Mouse (Mus musculus) layer of hippocampus, postnatal 10 days (tissue): ENCODE measurements around the gene 4930578G10Rik. TPM values are rescaled to one million over a fixed set of nuclear protein-coding genes. Genes with fewer than 3 reads are reported as not detected.
"Not testable (repeated sequence)": the region's sequence is repeated elsewhere in the genome, so short reads cannot be mapped to it uniquely, and the experiment has no call there.

Experiments
- DNase-seq, 2 experiments: peaks; one replicate each; pipeline ENCODE4 v3.0.0; 2021; ENCODE audit warnings: low spot score in 2 of 2
- long read RNA-seq: library from polyadenylated mRNA; stranded (forward); transcript quantifications from one replicate; pipeline ENCODE4 v2.0.0, GENCODE M21; 2023
- total RNA-seq, 2 experiments: library from RNA; stranded (reverse); gene quantifications; 2 replicates each; pipeline ENCODE4 v1.2.3; 2021

The 4930578G10Rik gene
- total RNA-seq: 1 to 10 TPM; 1.4 to 2.5 TPM
- long read RNA-seq: 0 reads

DNA sequence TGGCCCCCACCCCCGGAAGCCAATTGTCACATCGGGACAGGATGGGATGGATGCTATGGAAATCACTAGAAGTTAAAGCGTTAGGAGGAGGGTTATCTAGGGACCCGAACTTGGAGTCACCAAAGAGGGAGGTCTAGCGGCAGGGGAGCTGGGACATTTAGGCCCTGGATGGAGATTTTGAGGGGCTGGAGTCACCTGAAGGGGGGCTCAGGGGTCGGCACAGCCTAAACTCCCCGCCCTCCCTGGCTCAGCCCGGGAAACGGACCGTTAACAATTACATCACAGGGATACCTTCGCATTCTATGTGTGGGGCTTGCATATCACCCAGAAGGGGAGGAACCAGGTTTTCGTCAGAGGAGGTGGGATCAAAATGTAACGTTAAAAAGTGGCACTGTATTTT lies at the start of gene 4930578G10Rik:
TSS of gene 4930578G10Rik (plus strand) at position 301 of the 400 bp plus-strand sequence.
- not testable (repeated sequence) for DNase-seq

DNA sequence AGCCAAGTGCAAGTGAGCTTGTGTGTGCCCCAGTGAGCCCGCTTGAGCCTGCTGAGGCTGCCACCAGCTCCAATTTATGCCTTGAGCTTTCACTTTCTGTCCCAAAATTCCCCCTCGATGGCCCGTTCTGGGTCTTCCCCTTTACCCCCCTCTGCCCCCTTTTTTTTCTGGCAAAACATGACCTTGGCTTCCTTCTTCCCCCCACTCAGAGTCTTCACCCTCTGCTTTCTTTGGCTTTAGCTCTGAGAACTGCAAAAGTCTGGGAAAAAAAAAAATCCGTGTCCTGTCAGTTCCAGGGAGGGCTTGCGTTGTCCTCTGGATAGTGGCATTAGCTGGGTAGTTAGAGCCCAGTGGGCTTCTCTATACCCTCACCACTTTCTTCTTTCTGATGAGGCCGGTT lies 21.1 kb downstream of the 4930578G10Rik start, which contains the start of gene Ccl19:
TSS of gene Ccl19 (minus strand) at position 101 of the 400 bp plus-strand sequence.
- DNase-seq: not testable (repeated sequence)

DNA sequence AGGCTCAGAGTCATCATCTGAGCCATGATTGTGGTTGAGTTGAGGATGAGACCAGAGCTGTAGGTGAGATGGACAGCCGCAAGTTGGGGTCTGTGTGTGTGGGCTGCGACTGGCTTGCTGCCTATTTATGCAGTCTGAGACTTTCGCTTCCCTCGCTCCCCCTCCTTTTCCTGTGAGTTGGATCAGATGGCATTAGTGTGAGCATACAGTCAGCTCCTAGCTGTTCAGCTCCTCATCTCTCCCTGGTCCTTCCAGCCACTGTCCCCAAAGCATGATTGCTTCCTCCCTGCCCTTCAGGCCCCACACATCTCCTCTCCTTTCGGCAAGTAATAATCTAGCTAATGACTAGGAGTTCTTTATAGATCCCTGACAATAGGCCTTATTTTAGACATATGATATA lies 38.5 kb downstream of the 4930578G10Rik start, which contains the start of gene Ccl21a:
TSS of gene Ccl21a (minus strand) at position 101 of the 400 bp plus-strand sequence.
- not testable (repeated sequence) for DNase-seq

DNA sequence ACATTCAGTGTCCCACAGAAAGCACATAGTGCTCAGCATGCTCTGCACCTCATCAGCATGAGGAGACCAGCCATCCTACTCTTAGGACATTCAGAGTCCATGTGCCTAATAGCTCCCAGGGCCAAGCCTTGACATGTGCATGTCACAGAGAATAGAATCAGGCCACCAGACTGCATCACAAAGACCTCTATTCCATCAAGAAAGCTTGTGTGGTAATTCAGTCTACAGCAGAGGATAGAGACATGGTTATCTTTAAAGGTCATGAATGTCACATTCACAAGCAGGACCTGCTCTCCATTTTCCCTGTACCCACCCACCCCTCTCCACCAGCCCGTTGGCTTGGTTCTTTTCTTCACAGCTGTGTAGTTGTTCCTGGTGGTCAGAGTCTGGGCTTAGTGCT lies 118.4 kb downstream of the 4930578G10Rik start, which contains the start of gene Fam205a1:
TSS of gene Fam205a1 (minus strand) at position 101 of the 400 bp plus-strand sequence.
- DNase-seq: not testable (repeated sequence)

DNA sequence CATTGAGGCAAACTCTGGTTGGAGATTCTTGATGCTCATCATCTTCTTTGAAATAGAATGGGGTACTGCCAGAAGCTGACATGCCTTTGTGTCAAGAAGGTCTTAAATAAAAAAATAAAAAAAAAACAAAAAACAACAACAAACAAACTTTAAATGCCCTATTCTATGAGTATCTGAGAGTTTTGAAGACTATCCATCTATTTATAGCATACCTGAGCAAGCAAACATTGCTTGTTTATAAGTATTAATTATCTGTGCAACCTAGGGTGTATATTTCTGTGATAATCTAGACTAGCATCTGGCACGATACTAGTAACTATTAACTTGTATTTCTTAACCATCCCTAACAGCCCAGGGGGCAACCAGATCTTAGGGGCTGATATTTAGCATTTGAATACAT lies 121.3 kb downstream of the 4930578G10Rik start, which contains the start of gene Gm12394:
TSS of gene Gm12394 (minus strand) at position 101 of the 400 bp plus-strand sequence.
- not testable (repeated sequence) for DNase-seq

DNA sequence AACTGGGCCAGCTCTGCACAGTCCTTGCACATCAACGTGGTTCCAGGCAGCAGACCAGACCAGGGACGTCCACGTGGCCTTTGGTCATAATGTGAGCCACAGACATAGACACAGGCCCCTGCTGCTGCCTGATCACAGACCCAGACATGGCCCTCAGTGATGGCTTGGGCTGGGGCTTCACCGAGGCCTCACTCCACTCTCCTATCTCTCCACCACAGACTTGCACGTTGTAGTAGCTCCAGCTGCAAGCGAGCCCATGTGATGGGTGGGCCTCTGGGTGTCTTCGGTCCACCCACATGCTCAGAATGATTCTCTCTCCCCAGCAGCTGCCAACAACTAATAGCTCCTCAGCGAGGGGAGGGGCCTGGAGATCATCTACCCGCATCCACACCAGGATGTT lies 125.1 kb downstream of the 4930578G10Rik start:
- not testable (repeated sequence) for DNase-seq

DNA sequence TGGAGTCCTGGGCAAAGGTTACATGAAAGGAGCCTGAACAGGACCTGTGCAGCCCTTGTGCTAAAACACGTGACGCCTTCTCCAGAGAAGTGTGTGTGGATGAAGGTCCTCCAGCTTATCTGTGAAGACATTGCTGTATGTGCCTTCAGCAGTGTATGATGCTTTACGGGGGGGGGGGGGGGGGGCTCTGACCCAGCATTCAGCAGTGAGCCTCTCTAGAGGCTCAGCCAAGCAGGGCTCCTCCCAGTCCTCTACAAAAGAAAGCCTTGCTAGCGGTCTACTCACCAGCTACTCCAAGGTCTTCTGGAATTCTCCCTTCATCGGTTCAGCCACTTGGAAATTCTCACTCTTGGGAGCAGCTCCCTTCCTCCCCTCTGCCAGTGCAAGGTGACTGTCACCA lies 128.1 kb downstream of the 4930578G10Rik start:
- DNase-seq: not testable (repeated sequence)

DNA sequence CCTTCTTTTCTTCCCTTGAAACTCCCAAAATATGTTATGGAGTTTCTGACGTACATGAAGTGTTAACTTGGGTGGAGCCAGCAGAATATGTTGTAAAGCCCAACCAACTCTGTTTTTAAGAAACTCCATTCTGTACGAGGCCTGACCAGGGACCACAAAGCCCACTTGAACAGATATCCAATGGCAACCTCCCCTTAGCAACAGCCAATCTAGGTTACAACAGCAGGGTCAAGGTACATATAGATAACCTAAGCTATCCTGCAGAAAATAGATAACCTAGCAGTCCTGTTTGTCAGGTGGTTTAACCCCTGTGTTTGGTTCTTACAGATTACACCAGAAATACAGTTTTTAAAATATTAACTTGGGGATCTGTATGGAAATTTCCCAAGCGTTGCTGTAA lies 132.0 kb downstream of the 4930578G10Rik start:
- no peak for DNase-seq

DNA sequence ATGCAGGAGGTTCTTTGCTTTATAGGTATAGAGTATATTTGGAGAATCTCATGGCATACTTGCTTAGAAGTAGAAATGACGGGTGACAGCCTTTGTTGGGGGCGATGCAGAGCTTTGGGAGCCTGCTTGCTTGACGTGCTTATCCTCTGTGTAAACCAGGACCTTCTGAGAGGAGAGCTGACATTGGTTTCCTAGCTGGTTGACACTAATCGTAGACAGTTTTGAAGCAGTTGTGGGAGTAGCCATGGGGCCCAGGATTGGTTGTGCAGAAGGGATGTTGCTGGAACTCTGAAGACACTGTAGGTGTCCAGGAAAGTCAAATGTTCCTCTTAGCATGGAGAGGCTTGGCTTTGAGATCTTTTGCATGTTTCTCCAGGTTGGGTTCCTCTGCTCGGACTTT lies 132.8 kb downstream of the 4930578G10Rik start:
- no peak for DNase-seq

DNA sequence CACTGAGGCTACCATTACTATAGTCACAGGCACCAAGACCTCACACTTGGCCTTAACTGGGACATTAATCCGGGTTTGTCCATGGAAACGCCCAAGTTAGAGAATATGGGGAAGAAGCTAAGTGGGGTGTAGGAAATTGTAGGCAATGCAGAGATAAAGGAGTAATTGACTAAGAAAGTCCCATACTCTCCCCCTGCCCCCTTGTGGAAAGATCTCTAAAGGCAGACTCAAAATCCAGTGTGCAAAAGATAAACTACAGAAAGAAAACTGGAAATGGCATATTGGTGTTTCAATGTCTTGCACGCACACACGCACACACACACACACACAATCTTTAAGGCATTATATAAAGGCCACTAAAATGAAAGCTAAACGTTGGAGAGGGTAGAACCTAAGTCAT lies 135.4 kb downstream of the 4930578G10Rik start:
- DNase-seq: no peak

DNA sequence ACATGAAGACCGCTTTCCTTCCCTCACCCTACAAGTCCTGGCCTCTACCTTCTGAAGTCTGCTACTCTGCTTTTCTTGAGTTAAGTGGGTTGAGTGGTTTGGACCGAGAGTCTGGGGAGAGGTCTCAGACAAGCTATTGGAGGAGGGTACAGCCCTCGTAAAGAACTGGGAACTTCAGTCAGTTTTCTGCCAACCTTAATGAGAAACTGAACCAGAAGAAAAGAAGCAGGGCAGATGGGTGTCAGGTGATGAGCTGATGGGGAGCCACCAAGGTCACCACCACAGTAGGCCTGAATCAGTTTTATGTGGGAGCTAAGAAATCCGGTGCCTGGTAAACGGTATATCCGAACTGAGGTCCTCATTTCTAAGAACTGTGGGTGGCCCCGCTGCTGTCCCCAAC lies 136.8 kb downstream of the 4930578G10Rik start:
- DNase-seq: no peak

DNA sequence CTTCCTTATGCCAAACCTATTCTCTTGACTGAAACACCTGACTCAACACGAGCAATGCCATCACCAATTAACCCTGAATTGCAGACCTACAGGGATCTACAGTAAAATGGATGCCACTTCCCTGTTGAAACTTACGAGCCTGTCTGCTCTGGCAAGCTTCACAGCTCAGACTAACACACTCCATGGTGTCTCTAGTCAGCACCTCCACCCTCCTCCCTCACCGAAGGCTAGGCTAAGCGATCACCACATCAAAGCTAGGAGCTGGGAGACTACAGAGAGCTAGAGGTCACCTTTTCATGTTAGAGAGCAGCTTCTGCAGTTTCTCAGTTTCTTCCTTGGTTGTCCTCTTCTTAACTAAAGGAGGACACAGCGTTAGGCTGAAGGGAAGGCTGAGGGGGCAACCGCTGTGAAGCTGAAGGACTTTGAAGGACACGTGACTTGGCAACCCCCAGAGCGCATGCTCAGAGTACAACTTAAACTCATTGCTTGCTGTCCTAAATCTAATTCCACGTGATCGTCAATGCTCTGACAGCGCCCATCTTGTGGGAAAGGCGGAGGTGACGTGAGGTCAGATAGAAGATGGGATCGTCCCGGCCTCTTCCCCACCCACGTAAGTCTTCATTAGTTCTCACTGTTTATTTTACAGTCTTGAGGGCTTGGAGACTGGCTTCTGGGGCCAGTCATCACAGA lies 137.5 kb downstream of the 4930578G10Rik start:
- no peak for DNase-seq

DNA sequence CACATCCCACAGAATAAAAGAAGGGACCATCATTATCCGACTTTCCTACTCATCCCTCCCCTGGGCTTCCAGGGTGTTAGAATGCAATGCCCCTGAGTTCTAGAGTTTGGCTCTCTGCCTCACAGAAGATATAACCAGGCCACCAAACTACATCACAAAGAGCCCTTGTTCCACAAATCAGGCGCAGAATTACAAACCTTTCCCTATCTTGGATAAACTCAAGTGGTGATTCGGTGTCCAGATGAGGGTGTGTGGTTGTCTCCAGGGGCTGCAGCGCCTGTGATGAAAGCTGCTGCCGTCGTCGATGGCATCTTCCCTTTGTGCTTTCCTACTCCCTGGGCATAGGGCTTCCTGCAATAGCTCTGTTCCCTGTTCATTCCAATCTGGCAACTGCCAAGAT lies 138.8 kb downstream of the 4930578G10Rik start, which contains the start of gene Fam205c:
TSS of gene Fam205c (minus strand) at position 101 of the 400 bp plus-strand sequence.
- DNase-seq: no peak

DNA sequence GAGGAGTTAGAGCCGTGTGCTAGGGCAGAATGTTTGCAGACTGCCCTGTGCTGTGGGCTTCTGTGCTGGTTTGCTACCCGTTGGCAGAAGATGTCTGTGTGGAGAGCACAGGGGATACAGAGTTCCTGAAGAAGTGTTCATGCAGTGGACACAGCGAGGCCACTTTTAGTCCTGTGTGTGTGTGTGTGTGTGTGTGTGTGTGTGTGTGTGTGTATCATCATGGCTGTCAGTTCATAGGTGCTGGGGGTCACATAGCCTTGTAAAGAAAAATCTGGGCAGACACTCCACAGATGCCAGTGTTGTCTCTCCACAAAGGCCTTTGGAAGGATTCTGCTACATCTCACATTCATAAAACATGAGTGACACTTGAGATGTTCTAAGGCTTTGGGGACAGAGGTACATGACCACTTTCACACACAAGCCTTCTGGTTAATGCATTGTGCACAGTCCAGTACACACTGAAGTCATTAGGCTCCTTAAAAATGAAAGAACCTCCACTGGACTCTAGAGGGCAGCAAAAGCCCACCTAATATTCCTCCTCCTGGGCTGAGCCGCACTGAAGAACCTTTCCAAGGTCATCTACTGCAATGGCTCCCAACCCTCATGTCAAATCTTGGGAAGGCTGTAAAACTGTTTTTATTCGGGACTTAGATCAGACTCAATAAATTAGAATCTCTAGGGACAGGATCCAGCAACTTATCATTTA lies 141.4 kb downstream of the 4930578G10Rik start:
- peak; percentile 53 to 69 for DNase-seq

DNA sequence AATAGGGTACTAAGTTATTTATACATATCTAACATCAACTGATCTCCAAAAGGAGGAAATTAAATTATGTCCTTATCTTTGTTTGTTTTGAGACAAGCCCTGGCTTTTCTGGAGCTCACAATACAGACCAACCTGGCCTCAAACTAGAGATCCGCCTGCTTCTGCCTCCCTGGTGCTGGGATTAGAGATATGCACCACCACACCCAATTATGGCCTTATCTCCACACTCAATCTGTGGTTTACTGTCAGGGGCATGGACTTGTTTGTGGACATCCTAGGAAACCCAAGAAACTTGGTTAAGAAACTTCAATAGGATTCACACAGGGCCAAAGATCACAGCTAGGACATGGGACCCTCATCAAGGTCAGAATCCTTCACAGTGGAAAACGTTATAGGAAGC lies 142.3 kb downstream of the 4930578G10Rik start:
- DNase-seq: no peak

DNA sequence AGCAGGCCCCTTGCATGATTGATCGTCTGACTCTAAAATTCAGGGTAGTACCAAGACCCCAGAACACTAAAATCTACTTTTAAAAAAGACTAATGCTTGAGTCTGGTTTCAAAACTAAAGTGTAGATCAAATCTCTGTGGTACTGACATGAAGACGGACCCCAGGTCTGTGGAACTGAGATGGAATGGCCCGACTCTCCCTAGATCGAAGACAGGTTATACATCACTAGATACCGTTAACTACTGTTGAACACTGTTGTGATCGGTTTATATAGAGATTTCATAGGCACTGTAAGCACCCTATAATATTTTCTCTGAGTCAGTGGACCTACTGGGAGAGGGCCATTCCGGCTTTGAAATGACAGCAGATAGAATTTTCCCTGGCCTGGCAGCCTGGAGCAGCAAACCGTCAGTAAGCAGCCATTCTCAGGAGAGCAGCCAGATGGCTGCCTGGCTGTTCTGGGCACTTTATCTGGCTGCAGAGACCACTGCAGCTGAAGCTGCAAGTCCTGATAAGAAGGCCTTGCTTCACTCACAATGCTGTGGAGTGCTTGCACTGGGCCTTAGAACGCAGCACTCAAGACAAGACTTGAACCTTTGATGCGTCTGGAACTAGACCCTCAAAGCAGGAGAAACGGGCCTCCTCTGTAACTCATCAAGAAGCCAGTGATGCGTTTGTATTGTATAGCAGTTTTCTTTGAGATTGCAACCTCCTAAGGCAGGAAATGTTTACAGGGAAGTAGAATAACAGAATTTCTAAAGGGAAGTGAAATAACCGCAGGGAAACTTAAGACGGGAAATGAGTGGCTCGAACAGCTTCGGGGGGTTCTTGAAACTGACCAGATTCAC lies 144.7 kb downstream of the 4930578G10Rik start:
- no peak for DNase-seq

DNA sequence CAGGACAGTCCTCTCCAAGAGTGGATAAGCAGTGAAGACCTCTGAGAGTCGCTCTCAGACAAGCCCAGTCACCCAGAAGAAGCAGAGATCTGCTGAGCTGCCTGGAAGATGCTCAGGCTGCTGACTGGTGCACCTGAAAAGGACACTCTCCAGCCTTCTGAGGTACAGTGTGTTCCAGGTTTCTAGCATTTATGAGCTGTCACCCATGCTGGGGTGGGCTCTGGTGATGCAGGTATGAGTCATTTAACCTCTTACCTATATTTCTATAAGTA lies 145.3 kb downstream of the 4930578G10Rik start:
- no peak for DNase-seq

DNA sequence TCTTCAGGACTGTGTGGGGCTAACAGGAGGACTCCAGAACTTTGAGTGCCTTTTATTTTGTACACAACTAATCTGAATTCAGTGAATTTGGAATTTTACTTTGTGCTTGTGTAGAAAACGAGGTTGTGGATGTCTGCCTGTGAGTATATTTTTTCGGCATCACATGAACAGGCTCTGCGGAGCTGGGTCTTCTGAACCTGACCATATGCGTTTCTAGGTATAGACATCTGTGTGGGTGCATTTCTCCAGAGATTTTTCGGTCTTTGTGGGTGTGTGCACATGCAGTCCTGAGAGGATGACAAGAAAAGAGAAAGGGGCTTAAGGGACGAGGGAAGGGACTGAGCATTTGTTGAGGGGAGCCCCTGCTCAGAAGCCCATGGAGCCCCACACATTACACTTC lies 151.6 kb downstream of the 4930578G10Rik start:
- no peak for DNase-seq

DNA sequence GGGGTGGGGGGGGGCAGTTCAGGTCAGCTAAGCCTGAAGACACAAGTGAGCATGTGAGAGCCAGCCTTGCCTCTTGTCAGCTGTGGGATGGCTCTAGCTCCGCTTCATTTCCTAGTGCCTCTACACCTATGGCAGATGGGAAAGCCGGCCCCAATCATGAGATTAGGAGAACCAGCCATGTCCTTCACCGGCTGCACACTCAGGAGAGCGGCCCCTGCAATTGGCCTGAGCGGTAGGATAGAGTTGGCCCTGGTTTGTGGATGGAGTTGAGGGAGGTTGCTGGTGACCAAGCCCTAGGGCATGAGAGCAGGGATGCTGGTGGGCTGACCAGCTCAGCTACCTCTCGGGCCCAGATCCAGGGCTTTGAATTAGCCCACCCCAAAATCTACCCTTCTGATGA lies 153.5 kb downstream of the 4930578G10Rik start:
- DNase-seq: no peak

DNA sequence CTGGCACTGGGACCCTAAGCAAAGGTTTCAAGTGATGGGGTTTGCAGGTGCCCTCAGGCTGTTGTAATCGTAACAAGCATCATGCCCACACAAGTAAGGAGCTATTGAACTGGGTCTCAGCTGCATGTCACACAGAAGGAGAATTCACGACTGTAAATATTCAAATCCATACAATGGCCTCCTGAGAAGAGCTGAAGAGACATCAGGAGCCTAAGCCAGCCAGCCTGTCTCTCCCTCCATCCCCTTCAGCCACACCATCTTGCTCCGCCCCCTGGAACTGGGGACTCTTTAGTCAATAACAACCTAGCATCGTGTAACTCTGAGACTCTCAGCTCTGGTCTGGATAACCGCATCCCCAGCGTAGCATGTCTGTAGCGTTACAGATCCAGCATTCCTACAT lies 155.8 kb downstream of the 4930578G10Rik start:
- no peak for DNase-seq

DNA sequence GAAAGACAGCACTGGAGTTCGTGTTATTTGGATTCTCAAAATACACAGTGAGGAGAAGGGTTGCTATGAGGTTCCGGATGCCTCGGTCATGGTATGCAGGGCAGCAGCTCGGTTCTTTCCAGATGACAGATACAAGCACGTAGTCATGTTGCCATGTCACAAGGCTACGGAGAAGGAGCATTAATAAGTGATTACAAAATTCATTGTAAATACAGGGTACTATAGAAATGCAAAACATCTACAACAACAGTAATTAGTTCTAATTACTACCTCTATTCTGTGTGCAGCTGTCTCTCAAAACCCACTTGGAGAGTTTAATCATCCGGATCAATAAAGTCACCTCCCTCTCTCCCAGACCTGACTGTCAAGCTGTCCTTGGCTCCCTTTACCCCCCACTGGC lies 159.8 kb downstream of the 4930578G10Rik start:
- DNase-seq: no peak
